Mouse (Mus musculus): ENCODE data around the gene Rpa1.

- TF ChIP-seq POLR2A (IDR thresholded peaks at IDR 0.05; ENCODE audit: borderline replicate concordance, extremely low read depth, low read depth, low read length) (no peak), CTCF (IDR thresholded peaks at IDR 0.05; ENCODE audit: insufficient read depth, low read length) (no peak)
Measured at GRCm38 (mm10) chr11:75273466-75273865, 74.7 kb downstream of the Rpa1 start.

Data from lung, adult 2 months (tissue).